Mouse (Mus musculus): ENCODE results near the gene Alpk1. TPM values are rescaled to one million over a fixed set of nuclear protein-coding genes. Genes with fewer than 3 reads are reported as not detected.

Gene Alpk1
- 0.87 TPM for polyA plus RNA-seq (2014; fragmentation: Illumina TruSeq; extraction: RNeasy Lipid Tissue Mini Kit (QIAGEN cat#74804); ENCODE audit: low read depth, low replicate concordance)

GRCm38 (mm10) chr3:127780021-127780644, at the start of gene Alpk1:
Alpk1 (minus strand) TSS chr3:127780527.

GRCm38 (mm10) chr3:127789500-127790191, 9.3 kb upstream of the Alpk1 start, which contains the start of gene Tifa:
Tifa (plus strand) TSS chr3:127789805.

GRCm38 (mm10) chr3:127633080-127634032, 147.0 kb downstream of the Alpk1 start, which contains the start of gene Neurog2:
Neurog2 (plus strand) TSS chr3:127633135.

Other genes starting within 250 kb of the Alpk1 start
- gene Larp7, start 227.2 kb downstream of the Alpk1 start, polyA plus RNA-seq (2014; fragmentation: Illumina TruSeq; extraction: RNeasy Lipid Tissue Mini Kit (QIAGEN cat#74804); ENCODE audit: low read depth, low replicate concordance), result 14.4 TPM
- 0.29 TPM for gene Zgrf1, start 227.0 kb downstream of the Alpk1 start, polyA plus RNA-seq (2014; fragmentation: Illumina TruSeq; extraction: RNeasy Lipid Tissue Mini Kit (QIAGEN cat#74804); ENCODE audit: low read depth, low replicate concordance)
- gene Neurog2, start 147.4 kb downstream of the Alpk1 start, polyA plus RNA-seq (2014; fragmentation: Illumina TruSeq; extraction: RNeasy Lipid Tissue Mini Kit (QIAGEN cat#74804); ENCODE audit: low read depth, low replicate concordance), result not detected
- gene Tifa, start 9.3 kb upstream of the Alpk1 start, polyA plus RNA-seq (2014; fragmentation: Illumina TruSeq; extraction: RNeasy Lipid Tissue Mini Kit (QIAGEN cat#74804); ENCODE audit: low read depth, low replicate concordance), result 35.1 TPM
- 17.7 TPM for gene Ap1ar, start 57.0 kb upstream of the Alpk1 start, polyA plus RNA-seq (2014; fragmentation: Illumina TruSeq; extraction: RNeasy Lipid Tissue Mini Kit (QIAGEN cat#74804); ENCODE audit: low read depth, low replicate concordance)
- 9.3 TPM for gene Fam241a, start 115.8 kb upstream of the Alpk1 start, polyA plus RNA-seq (2014; fragmentation: Illumina TruSeq; extraction: RNeasy Lipid Tissue Mini Kit (QIAGEN cat#74804); ENCODE audit: low read depth, low replicate concordance)

All from liver, adult 10 weeks (tissue).